Mouse (Mus musculus) G1E (cell line): ENCODE measurements around the gene Gon7. TPM values are rescaled to one million over a fixed set of nuclear protein-coding genes. Genes with fewer than 3 reads are reported as not detected.

Experiments
- ATAC-seq: 2 replicates; pipeline ENCODE4 v1.8.0; 2016; ENCODE audit warnings: mild to moderate bottlenecking; ENCODE audit not compliant: insufficient number of reproducible peaks, poor library complexity, low FRiP score, severe bottlenecking; ENCODE audit errors: extremely low read depth
- DNase-seq: peaks from one replicate; pipeline ENCODE4 v3.0.0; 2012; ENCODE audit warnings: low spot score
- H3K27me3 ChIP-seq: 2 replicates; pipeline ENCODE4 v1.6.1; 2012; ENCODE audit warnings: mild to moderate bottlenecking, low read length, inconsistent platforms; ENCODE audit not compliant: insufficient read depth
- H3K36me3 ChIP-seq: replicated peaks from 2 replicates; pipeline ENCODE3; 2012; ENCODE audit warnings: mild to moderate bottlenecking, inconsistent platforms
- H3K4me1 ChIP-seq: 2 replicates; pipeline ENCODE4 v1.6.1; 2012; ENCODE audit warnings: low read depth, low read length, inconsistent platforms, mixed read lengths; ENCODE audit not compliant: insufficient read depth
- H3K4me3 ChIP-seq: 2 replicates; pipeline ENCODE4 v1.5.1; 2012; ENCODE audit warnings: low read depth, mild to moderate bottlenecking, inconsistent platforms, low read length, moderate library complexity, mixed read lengths
- H3K9me3 ChIP-seq: replicated peaks from 2 replicates; pipeline ENCODE4 v1.6.1; 2012; ENCODE audit warnings: inconsistent platforms
- CTCF ChIP-seq: IDR thresholded peaks from 2 replicates; pipeline ENCODE4 v1.5.1; 2012; ENCODE audit warnings: low read depth, low read length, inconsistent platforms, mixed read lengths
- GATA1 ChIP-seq: IDR thresholded peaks from 2 replicates; pipeline ENCODE4 v1.6.1; 2012; ENCODE audit warnings: borderline replicate concordance, low read length, inconsistent platforms, mixed read lengths
- GATA2 ChIP-seq: IDR thresholded peaks from 2 replicates; pipeline ENCODE4 v1.6.1; 2012; ENCODE audit warnings: low read depth, low read length, inconsistent platforms, borderline replicate concordance
- POLR2AphosphoS5 ChIP-seq: IDR thresholded peaks from 2 replicates; pipeline ENCODE4 v1.6.1; 2012; ENCODE audit warnings: low read depth, low read length, inconsistent platforms; ENCODE audit not compliant: insufficient replicate concordance
- TAL1 ChIP-seq: conservative IDR thresholded peaks from 2 replicates; pipeline ENCODE4 v1.6.1; 2012; ENCODE audit warnings: low read depth, low read length, inconsistent platforms, mixed read lengths
- polyA plus RNA-seq: library from polyadenylated mRNA; stranded (reverse); fragments of >175 nt; gene quantifications from 2 replicates; pipeline ENCODE4 v1.2.3, GENCODE M21; 2012
- total RNA-seq, 2 experiments: library from RNA; stranded (forward) in 1 of 2; stranded (reverse) in 1 of 2; fragments of 200-1000 nt in 1 of 2; fragments of >200 nt in 1 of 2; fragmentation: Nextera tagmentation in 1 of 2; gene quantifications; 2 replicates each; pipeline ENCODE4 v1.2.3; 2014 to 2017

Gene Gon7
- total and polyA plus RNA-seq, 3 experiments: 22.7 to 61.5 (median 41.2) TPM

- Histone ChIP-seq H3K9me3 (no peaks in the 10 kb centered on the region), H3K27me3 (peaks cover 42% of the 10 kb centered on the region), H3K4me3 (peak within 1 kb of the TSS; percentile 80), H3K4me1 (peaks cover 44% of the 10 kb centered on the region), H3K36me3 (no peaks in the 10 kb centered on the region)
- DNase-seq (peak; percentile 77), ATAC-seq (peak; percentile 16; the same call in 1 of the 2 replicates)
- TF ChIP-seq POLR2AphosphoS5 (no peak), GATA2 (no peak), GATA1 (no peak), TAL1 (no peak), CTCF (no peak)
Observed at GRCm38 (mm10) chr12:102704457-102705198, 53.0 kb downstream of the Gon7 start, which contains the start of gene Itpk1. TSS of gene Itpk1 (minus strand) at chr12:102704930.

- Histone ChIP-seq H3K4me1 (peaks cover 44% of the 10 kb centered on the region), H3K4me3 (peak overlapping the region; percentile 80), H3K27me3 (peaks cover 40% of the 10 kb centered on the region), H3K9me3 (no peaks in the 10 kb centered on the region), H3K36me3 (no peaks in the 10 kb centered on the region)
- DNase-seq: no peak
- no peak for ATAC-seq
- TF ChIP-seq GATA2: no peak
- no peak for TF ChIP-seq GATA1
- no peak for TF ChIP-seq POLR2AphosphoS5
- no peak for TF ChIP-seq CTCF
- TF ChIP-seq TAL1: no peak
Observed at GRCm38 (mm10) chr12:102703921-102704408, 53.6 kb downstream of the Gon7 start.

- no peak for DNase-seq
- TF ChIP-seq CTCF: no peak
- ATAC-seq: no peak
- Histone ChIP-seq H3K9me3 (no peaks in the 10 kb centered on the region), H3K36me3 (no peaks in the 10 kb centered on the region), H3K4me1 (peaks cover 50% of the 10 kb centered on the region), H3K4me3 (no peak overlapping the region), H3K27me3 (peaks cover 38% of the 10 kb centered on the region)
Observed at GRCm38 (mm10) chr12:102703441-102703840, 54.2 kb downstream of the Gon7 start.

Other genes with a start within 250 kb of the Gon7 start
- gene Chga, start 202.8 kb downstream of the Gon7 start, total RNA-seq (2014; fragmentation: Nextera tagmentation): not detected in 2 replicates
- gene Chga, start 202.8 kb downstream of the Gon7 start, total RNA-seq (2017): 0.33 TPM in 1 of 2 replicates, not detected in the other
- not detected in 2 replicates for gene Chga, start 202.8 kb downstream of the Gon7 start, polyA plus RNA-seq
- gene Itpk1, start 52.9 kb downstream of the Gon7 start, total RNA-seq (2014; fragmentation: Nextera tagmentation): 2.5 and 4.4 TPM in 2 replicates
- 2.7 and 3.0 TPM in 2 replicates for gene Itpk1, start 52.9 kb downstream of the Gon7 start, total RNA-seq (2017)
- gene Itpk1, start 52.9 kb downstream of the Gon7 start, polyA plus RNA-seq: 4.6 and 6.4 TPM in 2 replicates
- gene Moap1, start 14.1 kb downstream of the Gon7 start, total RNA-seq (2014; fragmentation: Nextera tagmentation): 36.0 and 41.9 TPM in 2 replicates
- 16.3 and 22.3 TPM in 2 replicates for gene Moap1, start 14.1 kb downstream of the Gon7 start, total RNA-seq (2017)
- gene Moap1, start 14.1 kb downstream of the Gon7 start, polyA plus RNA-seq: 2.7 and 3.6 TPM in 2 replicates
- 5.1 and 8.8 TPM in 2 replicates for gene Tmem251, start 14.0 kb downstream of the Gon7 start, total RNA-seq (2014; fragmentation: Nextera tagmentation)
- 22.6 TPM in 2 replicates for gene Tmem251, start 14.0 kb downstream of the Gon7 start, total RNA-seq (2017)
- gene Tmem251, start 14.0 kb downstream of the Gon7 start, polyA plus RNA-seq: 2.3 and 3.2 TPM in 2 replicates
- not detected in 2 replicates for gene Gm28051, start within 50 bp of the Gon7 start, total RNA-seq (2014; fragmentation: Nextera tagmentation)
- gene Gm28051, start within 50 bp of the Gon7 start, total RNA-seq (2017): 0.87 TPM in 1 of 2 replicates, not detected in the other
- 6.0 and 9.1 TPM in 2 replicates for gene Gm28051, start within 50 bp of the Gon7 start, polyA plus RNA-seq
- gene Ubr7, start 164 bp upstream of the Gon7 start, total RNA-seq (2014; fragmentation: Nextera tagmentation): 71.7 and 76.6 TPM in 2 replicates
- 149 and 165 TPM in 2 replicates for gene Ubr7, start 164 bp upstream of the Gon7 start, total RNA-seq (2017)
- gene Ubr7, start 164 bp upstream of the Gon7 start, polyA plus RNA-seq: 51.1 and 53.8 TPM in 2 replicates
- gene Gm20604, start 869 bp upstream of the Gon7 start, total RNA-seq (2014; fragmentation: Nextera tagmentation): 17.5 and 17.6 TPM in 2 replicates
- gene Gm20604, start 869 bp upstream of the Gon7 start, total RNA-seq (2017): 13.9 TPM in 2 replicates
- 3.9 and 4.4 TPM in 2 replicates for gene Gm20604, start 869 bp upstream of the Gon7 start, polyA plus RNA-seq
- gene Btbd7, start 120.7 kb upstream of the Gon7 start, total RNA-seq (2014; fragmentation: Nextera tagmentation): 54.8 and 55.8 TPM in 2 replicates
- 35.0 and 39.9 TPM in 2 replicates for gene Btbd7, start 120.7 kb upstream of the Gon7 start, total RNA-seq (2017)
- gene Btbd7, start 120.7 kb upstream of the Gon7 start, polyA plus RNA-seq: 3.4 and 3.7 TPM in 2 replicates
- not detected in 2 replicates for gene Cox8c, start 141.5 kb upstream of the Gon7 start, total RNA-seq (2014; fragmentation: Nextera tagmentation)
- gene Cox8c, start 141.5 kb upstream of the Gon7 start, total RNA-seq (2017): not detected in 2 replicates
- not detected in 2 replicates for gene Cox8c, start 141.5 kb upstream of the Gon7 start, polyA plus RNA-seq
- not detected in 2 replicates for gene Unc79, start 191.1 kb upstream of the Gon7 start, total RNA-seq (2014; fragmentation: Nextera tagmentation)
- gene Unc79, start 191.1 kb upstream of the Gon7 start, total RNA-seq (2017): 0.12 and 0.33 TPM in 2 replicates
- not detected in 2 replicates for gene Unc79, start 191.1 kb upstream of the Gon7 start, polyA plus RNA-seq